Mouse (Mus musculus): ENCODE results near the gene Sbsn. TPM values are rescaled to one million over a fixed set of nuclear protein-coding genes. Genes with fewer than 3 reads are reported as not detected.
"Not testable (repeated sequence)": the region's sequence is repeated elsewhere in the genome, so short reads cannot be mapped to it uniquely, and the experiment has no call there.

Sbsn gene
- total RNA-seq (2021) = 10 to 100 TPM in 1 of 2 experiments, 1 to 10 TPM in 1; 8.5 to 12.2 TPM

DNA sequence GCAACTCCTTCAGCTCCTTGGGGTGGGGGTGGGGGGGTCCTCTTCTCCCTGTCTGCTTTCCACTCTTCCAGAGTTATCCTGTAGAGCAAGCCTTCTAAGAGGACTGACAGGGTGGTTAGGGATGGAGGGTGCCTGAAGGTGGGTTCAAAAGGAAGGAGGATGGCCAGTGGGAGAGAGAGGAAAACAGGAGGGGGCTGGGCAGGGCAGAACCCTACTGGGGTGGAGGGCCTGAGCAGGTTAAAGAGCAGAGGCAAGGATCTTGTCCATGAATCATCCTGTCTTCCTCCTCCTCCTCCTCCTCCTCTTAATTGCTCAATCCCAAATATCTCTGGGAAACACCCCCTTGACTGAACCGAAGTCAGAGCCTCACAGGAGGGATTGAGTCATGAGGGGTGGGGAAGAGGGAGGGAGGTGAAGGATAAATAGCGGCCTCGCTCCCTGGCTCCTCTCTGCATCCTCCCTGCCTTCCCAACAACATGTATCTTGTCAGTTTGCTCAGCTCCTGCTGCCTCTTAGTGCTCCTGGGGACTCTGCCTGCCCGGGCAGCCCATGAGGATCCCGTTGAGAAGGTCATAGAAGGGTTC is at the start of gene Sbsn:
Sbsn (plus strand) TSS at position 386 of the 584 bp plus-strand sequence.
- intact Hi-C loops (cut with DNase I) = no loop called here
- no peak for DNase-seq

GRCm38 (mm10) chr7:30706214-30706882 is 44.9 kb upstream of the Sbsn start:
- DNase-seq = no peak

GRCm38 (mm10) chr7:30707441-30707840 is 43.8 kb upstream of the Sbsn start:
- intact Hi-C loops (cut with DNase I) = no loop called here

More at GRCm38 (mm10) chr7:30706214-30706882, 44.9 kb upstream of the Sbsn start:
- intact Hi-C loops (cut with DNase I) = no loop called here

GRCm38 (mm10) chr7:30711942-30712341 is 39.3 kb upstream of the Sbsn start, which contains the start of gene Atp4a:
TSS of gene Atp4a (plus strand) at chr7:30712209.
- intact Hi-C loops (cut with DNase I) = no loop called here
- DNase-seq = no peak

More at GRCm38 (mm10) chr7:30707441-30707840, 43.8 kb upstream of the Sbsn start:
- DNase-seq = no peak

DNA sequence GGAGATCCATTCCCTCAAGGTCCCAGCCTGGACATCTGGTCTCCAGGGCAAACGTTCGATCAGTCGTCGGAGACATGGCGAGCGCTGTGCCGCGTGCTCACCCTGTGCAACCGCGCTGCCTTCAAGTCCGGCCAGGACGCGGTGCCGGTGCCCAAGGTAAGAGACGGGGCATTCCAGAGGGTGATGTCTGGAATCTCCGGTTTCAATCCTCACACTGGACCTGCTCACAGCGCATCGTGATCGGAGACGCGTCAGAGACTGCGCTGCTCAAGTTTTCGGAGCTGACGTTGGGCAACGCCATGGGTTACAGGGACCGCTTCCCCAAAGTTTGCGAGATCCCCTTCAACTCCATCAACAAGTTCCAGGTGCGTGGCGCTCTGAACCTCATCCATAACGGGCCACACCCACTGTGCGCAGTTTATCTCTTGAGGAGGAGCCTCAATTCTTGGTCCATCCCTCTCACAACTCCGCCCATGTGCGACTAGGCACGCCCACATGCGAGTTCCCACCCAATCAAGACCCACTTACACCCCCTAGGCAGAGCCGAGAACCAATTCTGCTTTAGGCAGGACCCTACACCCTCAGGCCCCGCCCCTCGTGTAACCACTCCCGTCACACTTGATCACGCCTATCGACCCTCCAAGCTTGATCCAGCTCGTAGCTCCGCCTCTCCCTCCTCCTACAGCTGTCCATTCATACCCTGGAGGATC is 34.1 kb upstream of the Sbsn start:
- peak; percentile 82 for DNase-seq
- intact Hi-C loops (cut with DNase I) = no loop called here

- intact Hi-C loops (cut with DNase I) = no loop called here
- no peak for DNase-seq
Observed at GRCm38 (mm10) chr7:30717716-30718046, 33.6 kb upstream of the Sbsn start.

DNA sequence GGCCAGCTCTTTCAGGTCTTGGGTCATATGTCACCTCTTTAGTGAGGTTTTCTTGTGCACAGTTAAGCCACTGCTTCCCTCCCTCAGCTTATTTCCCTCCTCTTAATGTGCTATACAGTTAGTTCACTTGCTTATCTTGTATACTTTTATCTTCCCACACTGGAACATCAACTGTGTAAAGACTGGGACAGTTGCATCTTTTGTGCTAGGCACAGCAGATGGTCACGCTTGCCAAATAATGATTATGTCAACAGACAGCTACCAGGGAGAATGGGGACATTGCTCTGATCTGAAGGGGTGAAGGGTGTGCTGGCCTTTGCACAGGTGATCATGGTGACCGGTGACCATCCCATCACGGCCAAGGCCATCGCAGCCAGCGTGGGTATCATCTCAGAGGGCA is 31.6 kb upstream of the Sbsn start:
- DNase-seq = no peak
- intact Hi-C loops (cut with DNase I) = no loop called here

GRCm38 (mm10) chr7:30721286-30721685 is 30.0 kb upstream of the Sbsn start:
- peak; percentile 61 for DNase-seq
- intact Hi-C loops (cut with DNase I) = no loop called here

- intact Hi-C loops (cut with DNase I) = no loop called here
Observed at GRCm38 (mm10) chr7:30723274-30723953, 27.9 kb upstream of the Sbsn start.

GRCm38 (mm10) chr7:30728214-30728613 is 23.1 kb upstream of the Sbsn start:
- no peak for DNase-seq
- intact Hi-C loops (cut with DNase I) = no loop called here

More at GRCm38 (mm10) chr7:30723274-30723953, 27.9 kb upstream of the Sbsn start:
- no peak for DNase-seq

- DNase-seq = no peak
- intact Hi-C loops (cut with DNase I) = no loop called here
Observed at GRCm38 (mm10) chr7:30728739-30729395, 22.4 kb upstream of the Sbsn start.

DNA sequence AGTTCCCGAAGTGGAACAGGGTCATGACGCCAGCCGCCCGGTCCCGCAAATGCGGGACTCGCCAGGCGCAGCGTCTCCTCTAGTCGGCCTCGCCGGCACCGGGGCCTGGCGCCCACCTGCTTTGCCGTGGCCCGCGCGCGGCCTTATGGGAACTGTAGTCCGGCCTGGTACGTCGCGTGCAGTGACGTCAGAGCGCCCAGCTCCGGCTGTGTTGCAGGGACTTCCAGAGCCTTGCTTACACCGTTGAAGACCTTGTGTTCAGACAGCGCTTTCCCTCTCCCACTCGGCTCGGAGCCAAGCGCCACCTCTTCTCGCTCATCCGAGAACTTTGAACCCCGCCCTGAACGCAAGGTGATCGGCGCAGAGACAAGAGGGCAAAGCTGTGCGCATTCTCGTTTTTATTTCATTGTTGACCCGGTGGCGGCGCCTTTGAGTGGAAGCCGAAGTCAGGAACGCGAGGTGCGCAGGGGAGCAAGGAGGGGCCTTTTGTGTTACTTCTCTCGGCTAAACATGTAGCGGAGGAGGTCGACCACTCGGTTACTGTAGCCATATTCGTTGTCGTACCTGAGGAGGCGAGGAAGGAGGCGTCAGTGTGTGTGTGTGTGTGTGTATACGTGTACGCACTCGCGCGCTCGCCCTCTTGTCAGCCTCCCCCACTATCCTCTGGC is 21.7 kb upstream of the Sbsn start, which contains the start of gene Tmem147:
Tmem147 (minus strand) TSS at position 145 of the 668 bp plus-strand sequence.
- intact Hi-C loops (cut with DNase I) = no loop called here
- peak; percentile 97 for DNase-seq

GRCm38 (mm10) chr7:30730064-30730722 is 21.1 kb upstream of the Sbsn start:
- DNase-seq = peak; percentile 26
- intact Hi-C loops (cut with DNase I) = not testable (repeated sequence)

GRCm38 (mm10) chr7:30736211-30736610 is 15.1 kb upstream of the Sbsn start:
- intact Hi-C loops (cut with DNase I) = no loop called here
- no peak for DNase-seq

DNA sequence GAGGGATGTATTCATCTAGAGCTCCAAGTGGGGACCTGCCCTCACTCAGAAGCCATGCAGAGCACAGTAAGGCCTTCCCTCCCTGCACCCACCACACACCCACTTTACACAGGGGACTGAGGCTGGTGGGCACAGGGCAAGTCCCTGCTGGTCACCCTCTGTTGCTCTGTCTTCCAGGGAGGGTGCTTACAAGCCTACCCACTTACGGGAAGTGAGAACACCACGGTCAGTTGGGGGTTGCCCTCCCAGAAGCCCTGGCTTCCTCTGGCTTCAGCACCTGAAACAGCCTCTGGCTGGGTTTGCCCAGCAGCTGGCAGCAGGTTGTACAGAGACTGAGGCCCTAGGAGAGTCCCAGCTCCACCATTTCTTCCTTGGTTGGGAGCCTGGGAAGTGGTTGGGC is 8.7 kb upstream of the Sbsn start:
- DNase-seq; intact Hi-C loops (cut with DNase I): not testable (repeated sequence)

DNA sequence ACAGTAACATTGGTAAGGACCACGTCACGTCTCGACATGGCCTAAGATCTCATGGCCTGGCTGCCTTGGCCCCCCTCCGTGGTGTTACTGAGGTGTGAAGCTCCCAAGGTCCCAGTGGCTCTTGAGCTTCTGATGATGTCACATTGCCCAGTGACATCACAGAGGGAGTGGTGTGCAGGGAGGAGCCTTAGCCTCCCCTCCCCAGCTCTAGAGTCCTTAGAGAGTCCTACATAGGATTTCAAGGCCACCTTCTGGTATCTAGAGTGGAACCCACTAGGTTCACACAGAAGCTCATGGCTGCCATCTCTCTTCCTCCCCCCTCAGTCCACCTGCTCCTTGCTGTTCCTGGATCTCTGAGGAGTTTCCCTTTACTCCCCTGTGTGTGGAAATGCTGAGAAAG is 7.7 kb upstream of the Sbsn start, which contains the start of gene Gapdhs:
Gapdhs (minus strand) TSS at position 65 of the 400 bp plus-strand sequence.
- intact Hi-C loops (cut with DNase I); DNase-seq: not testable (repeated sequence)

- intact Hi-C loops (cut with DNase I) = no loop called here
- peak; percentile 32 for DNase-seq
Observed at GRCm38 (mm10) chr7:30744022-30744598, 7.2 kb upstream of the Sbsn start.

GRCm38 (mm10) chr7:30747525-30748204 is 3.6 kb upstream of the Sbsn start:
- intact Hi-C loops (cut with DNase I) = no loop called here
- DNase-seq = no peak

All from left cerebral cortex, postnatal 4 days (tissue).